Mouse (Mus musculus) macrophage (primary cell): ENCODE measurements around the gene Zdhhc1. TPM values are rescaled to one million over a fixed set of nuclear protein-coding genes. Genes with fewer than 3 reads are reported as not detected.

ENCODE experiments used
- H3K27ac ChIP-seq: fragments of 350-480 bp; formaldehyde crosslinking; 2 replicates; pipeline ENCODE4 v1.9.0; 2021
- H3K36me3 ChIP-seq: fragments of 350-480 bp; formaldehyde crosslinking; 2 replicates; pipeline ENCODE4 v1.9.0; 2021; ENCODE audit errors: inconsistent target
- H3K4me3 ChIP-seq: fragments of 350-480 bp; formaldehyde crosslinking; 2 replicates; pipeline ENCODE4 v1.9.0; 2021; ENCODE audit errors: inconsistent target
- H3K79me2 ChIP-seq: fragments of 350-480 bp; formaldehyde crosslinking; 2 replicates; pipeline ENCODE4 v1.9.0; 2021; ENCODE audit errors: inconsistent target
- WGBS: methylation state at CpG from one replicate; pipeline ENCODE4 v1.1.7; 2026; ENCODE audit warnings: inconsistent platforms; ENCODE audit not compliant: missing documents; 5-methylcytosine and 5-hydroxymethylcytosine counted together
- polyA plus RNA-seq: library from polyadenylated mRNA; stranded (reverse); fragments of 250-400 nt; gene quantifications from 3 replicates; pipeline ENCODE4 v1.2.4, GENCODE M21; 2018; ENCODE audit warnings: inconsistent platforms

The Zdhhc1 gene
- polyA plus RNA-seq, 1 experiment from 2014 or later, result 7.3 TPM

GRCm38 (mm10) chr8:105476628-105477413 is 19.9 kb downstream of the Zdhhc1 start:
- Histone ChIP-seq H3K27ac (no peak overlapping the region), H3K36me3 (no peaks in the 10 kb centered on the region), H3K79me2 (no peaks in the 10 kb centered on the region), H3K4me3 (no peak overlapping the region)
- 64% methylated on average over 25 of the region's 25 CpGs for WGBS

- Histone ChIP-seq H3K27ac (no peak overlapping the region), H3K36me3 (no peaks in the 10 kb centered on the region), H3K79me2 (no peaks in the 10 kb centered on the region), H3K4me3 (no peak overlapping the region)
- WGBS, result 96% methylated on average over 7 of the region's 7 CpGs
Measured at GRCm38 (mm10) chr8:105476161-105476560, 20.5 kb downstream of the Zdhhc1 start.

GRCm38 (mm10) chr8:105475742-105476141 is 21.0 kb downstream of the Zdhhc1 start:
- H3K27ac ChIP-seq, result no peak overlapping the region
- no peaks in the 10 kb centered on the region for H3K36me3 ChIP-seq
- H3K4me3 ChIP-seq, result no peak overlapping the region
- no peaks in the 10 kb centered on the region for H3K79me2 ChIP-seq
- 91% methylated on average over 8 of the region's 8 CpGs for WGBS

- 95% methylated on average over 4 of the region's 4 CpGs for WGBS
- H3K36me3 ChIP-seq, result no peaks in the 10 kb centered on the region
- no peak overlapping the region for H3K4me3 ChIP-seq
- H3K27ac ChIP-seq, result no peak overlapping the region
- H3K79me2 ChIP-seq, result no peaks in the 10 kb centered on the region
Measured at GRCm38 (mm10) chr8:105475254-105475653, 21.4 kb downstream of the Zdhhc1 start.

- Histone ChIP-seq H3K4me3 (no peak overlapping the region), H3K27ac (no peak overlapping the region), H3K79me2 (no peaks in the 10 kb centered on the region), H3K36me3 (no peaks in the 10 kb centered on the region)
- WGBS, result 36% methylated on average over 5 of the region's 5 CpGs
Measured at GRCm38 (mm10) chr8:105474680-105475079, 22.0 kb downstream of the Zdhhc1 start.

- 51% methylated on average over 17 of the region's 17 CpGs for WGBS
- H3K27ac ChIP-seq, result no peak overlapping the region
- no peak overlapping the region for H3K4me3 ChIP-seq
- no peaks in the 10 kb centered on the region for H3K36me3 ChIP-seq
- H3K79me2 ChIP-seq, result no peaks in the 10 kb centered on the region
Measured at GRCm38 (mm10) chr8:105473816-105474606, 22.7 kb downstream of the Zdhhc1 start.

- no peak overlapping the region for H3K27ac ChIP-seq
- 56% methylated on average over 9 of the region's 9 CpGs for WGBS
- no peaks in the 10 kb centered on the region for H3K36me3 ChIP-seq
- no peak overlapping the region for H3K4me3 ChIP-seq
- no peaks in the 10 kb centered on the region for H3K79me2 ChIP-seq
Measured at GRCm38 (mm10) chr8:105472983-105473382, 23.7 kb downstream of the Zdhhc1 start.

GRCm38 (mm10) chr8:105472414-105472932 is 24.2 kb downstream of the Zdhhc1 start:
- Histone ChIP-seq H3K36me3 (no peaks in the 10 kb centered on the region), H3K4me3 (no peak overlapping the region), H3K27ac (no peak overlapping the region), H3K79me2 (no peaks in the 10 kb centered on the region)
- WGBS, result 88% methylated on average over 23 of the region's 23 CpGs

GRCm38 (mm10) chr8:105471314-105472015 is 25.2 kb downstream of the Zdhhc1 start, which contains the start of gene Tppp3:
Gene Tppp3, minus strand, starts transcription at chr8:105471526.
- Histone ChIP-seq H3K27ac (no peak within 1 kb of the TSS), H3K36me3 (no peaks in the 10 kb centered on the region), H3K79me2 (no peaks in the 10 kb centered on the region), H3K4me3 (no peak within 1 kb of the TSS)
- 21% methylated on average over 23 of the region's 25 CpGs for WGBS

- 25% methylated on average over 11 of the region's 11 CpGs for WGBS
- no peak overlapping the region for H3K4me3 ChIP-seq
- H3K79me2 ChIP-seq, result no peaks in the 10 kb centered on the region
- no peaks in the 10 kb centered on the region for H3K36me3 ChIP-seq
- no peak overlapping the region for H3K27ac ChIP-seq
Measured at GRCm38 (mm10) chr8:105470681-105471313, 25.9 kb downstream of the Zdhhc1 start.

- Histone ChIP-seq H3K27ac (no peak overlapping the region), H3K36me3 (no peaks in the 10 kb centered on the region), H3K4me3 (no peak overlapping the region), H3K79me2 (no peaks in the 10 kb centered on the region)
- WGBS, result 75% methylated on average over 5 of the region's 5 CpGs
Measured at GRCm38 (mm10) chr8:105470262-105470661, 26.4 kb downstream of the Zdhhc1 start.

- Histone ChIP-seq H3K27ac (no peak overlapping the region), H3K4me3 (no peak overlapping the region), H3K79me2 (no peaks in the 10 kb centered on the region), H3K36me3 (no peaks in the 10 kb centered on the region)
- WGBS, result 82% methylated on average over 5 of the region's 5 CpGs
Measured at GRCm38 (mm10) chr8:105469816-105470215, 26.9 kb downstream of the Zdhhc1 start.

- H3K79me2 ChIP-seq, result no peaks in the 10 kb centered on the region
- H3K36me3 ChIP-seq, result no peaks in the 10 kb centered on the region
- WGBS, result 69% methylated on average over 6 of the region's 6 CpGs
- no peak overlapping the region for H3K4me3 ChIP-seq
- H3K27ac ChIP-seq, result no peak overlapping the region
Measured at GRCm38 (mm10) chr8:105469041-105469695, 27.5 kb downstream of the Zdhhc1 start.
